Mouse (Mus musculus) CH12F3 (cell line): ENCODE data around the gene Rnf166.

Experiments
- in situ Hi-C: fragments of 300-500 bp; cut with MboI; formaldehyde crosslinking; loops from 2 replicates; pipeline ENCODE4 v1.14.3; 2020; ENCODE audit warnings: low sequenced_read_pairs

The Rnf166 gene

DNA sequence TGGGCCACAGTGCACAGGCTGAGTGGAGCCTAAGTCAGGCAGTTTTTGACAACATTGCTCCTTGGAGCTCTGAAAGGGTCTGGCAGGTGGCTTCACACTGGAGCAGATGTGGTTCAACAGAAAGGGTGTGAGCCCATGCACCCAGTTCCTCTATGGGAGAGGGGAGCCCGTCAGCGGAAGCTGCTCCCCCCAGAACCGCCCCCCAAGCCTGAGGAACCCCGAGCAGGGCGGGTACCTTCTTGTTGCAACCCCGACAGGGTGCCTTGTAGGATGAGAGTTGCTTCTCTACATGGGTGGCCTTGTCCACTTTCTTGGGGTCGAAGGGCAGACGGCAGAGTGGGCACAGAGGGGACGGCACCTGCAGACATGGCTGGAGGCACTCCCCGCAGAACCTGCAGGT is 5.9 kb downstream of the Rnf166 start:
- in situ Hi-C loops: no loop called here

DNA sequence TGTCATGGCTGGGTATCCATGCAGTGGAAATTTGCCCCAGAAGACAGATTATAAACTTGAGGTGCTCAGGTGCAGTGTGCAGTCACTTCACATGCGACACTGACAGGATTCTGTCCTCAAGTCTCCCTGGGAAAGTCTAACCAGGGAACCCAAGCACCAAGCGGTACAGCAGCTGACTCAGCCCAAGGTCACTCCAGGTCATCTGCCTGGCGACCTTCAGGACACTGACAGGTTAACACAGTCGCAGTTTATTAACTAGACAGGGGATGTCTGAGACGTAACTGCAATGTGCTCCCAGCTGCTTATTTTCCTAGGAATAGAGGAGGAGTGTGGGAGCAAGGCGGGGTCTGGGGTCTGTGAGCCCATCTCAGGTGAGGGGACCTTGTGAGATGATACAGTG is 6.5 kb downstream of the Rnf166 start:
- in situ Hi-C loops: no loop called here

DNA sequence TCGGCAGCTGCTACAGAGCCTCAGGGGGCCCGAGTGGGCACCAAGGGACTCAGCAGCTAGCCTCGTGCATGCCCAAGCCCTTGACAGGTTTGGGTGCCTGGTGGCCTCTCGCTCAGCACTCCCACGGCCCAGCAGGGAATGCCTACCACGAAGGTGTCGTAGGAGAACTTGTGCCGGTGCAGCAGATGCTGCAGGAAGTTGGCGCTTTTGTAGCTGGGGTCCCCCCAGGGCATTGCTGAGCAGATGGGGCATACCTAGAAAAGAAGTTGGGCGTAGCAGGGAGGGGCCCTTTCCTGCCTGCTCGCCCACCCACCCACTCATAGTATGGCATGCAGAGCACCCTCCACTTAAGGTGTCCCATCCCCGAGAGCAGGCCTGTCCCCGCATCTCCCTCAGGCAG is 8.0 kb downstream of the Rnf166 start:
- in situ Hi-C loops: no loop called here

DNA sequence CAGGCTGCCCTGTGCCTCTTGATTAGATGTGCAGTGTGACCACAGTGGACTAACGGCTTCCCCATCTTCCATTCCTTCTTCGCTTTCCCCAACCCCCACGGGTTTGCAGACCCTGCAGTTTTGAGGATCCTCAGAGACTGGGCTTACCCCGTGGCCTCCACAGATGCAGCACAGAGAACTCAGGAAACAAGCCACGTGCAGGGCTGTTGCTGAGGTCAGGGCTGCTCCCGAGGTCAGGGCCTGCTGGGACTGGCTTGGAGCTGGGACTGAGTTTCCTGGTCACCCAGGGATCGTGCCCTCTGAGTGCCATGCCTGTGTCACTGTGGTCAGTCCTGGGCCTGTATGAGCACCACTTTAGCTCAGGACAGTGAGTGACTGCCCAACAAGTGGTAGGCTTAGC is 10.9 kb downstream of the Rnf166 start:
- in situ Hi-C loops: no loop called here

DNA sequence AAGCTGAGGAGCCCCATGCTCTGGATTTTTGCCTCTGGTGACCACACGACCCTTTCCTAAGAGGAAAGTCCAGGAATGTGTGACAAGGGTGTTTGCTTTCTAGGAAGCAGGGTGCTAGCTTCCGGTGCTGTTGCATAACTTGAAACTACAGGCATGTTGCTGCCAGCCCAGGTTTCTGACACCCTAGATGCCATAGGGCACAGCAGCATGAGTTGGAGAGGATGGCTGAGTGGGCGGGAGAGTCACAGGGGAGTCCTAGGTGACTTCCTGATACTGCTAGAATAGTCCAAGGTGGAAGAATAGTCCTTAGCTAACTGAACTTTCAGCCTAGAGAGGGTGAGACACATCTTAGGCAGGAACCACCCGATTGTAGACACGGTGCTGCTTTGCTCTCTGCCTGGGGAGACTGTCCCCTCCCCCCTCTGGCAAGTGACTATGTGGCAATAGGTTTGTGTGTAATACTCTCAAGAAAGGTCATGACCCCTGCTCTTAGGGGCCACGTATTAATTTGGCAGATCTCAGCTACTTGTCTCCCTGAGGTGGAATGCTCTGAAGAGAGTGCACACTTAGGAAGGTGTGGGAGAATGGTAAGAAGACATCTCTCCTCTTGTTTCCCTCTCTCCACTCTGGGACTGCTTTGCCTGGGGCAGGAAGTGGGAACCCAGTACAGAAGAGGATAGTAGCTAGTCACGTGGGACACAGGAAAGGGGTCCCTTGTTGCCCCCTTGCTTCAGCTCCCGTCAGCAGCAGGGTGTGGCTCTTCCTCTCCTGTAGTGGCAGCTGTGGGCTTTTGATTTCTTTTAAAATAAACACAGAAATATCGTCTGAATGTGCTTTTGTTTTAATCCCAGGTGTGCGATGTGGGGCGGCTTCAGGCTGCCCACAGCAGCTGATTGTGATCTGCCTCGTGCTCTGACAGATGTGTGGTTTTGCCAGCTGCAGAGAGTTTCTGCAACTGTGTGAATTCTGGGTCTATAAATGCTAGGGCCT is 11.9 kb downstream of the Rnf166 start:
- in situ Hi-C loops: no loop called here

DNA sequence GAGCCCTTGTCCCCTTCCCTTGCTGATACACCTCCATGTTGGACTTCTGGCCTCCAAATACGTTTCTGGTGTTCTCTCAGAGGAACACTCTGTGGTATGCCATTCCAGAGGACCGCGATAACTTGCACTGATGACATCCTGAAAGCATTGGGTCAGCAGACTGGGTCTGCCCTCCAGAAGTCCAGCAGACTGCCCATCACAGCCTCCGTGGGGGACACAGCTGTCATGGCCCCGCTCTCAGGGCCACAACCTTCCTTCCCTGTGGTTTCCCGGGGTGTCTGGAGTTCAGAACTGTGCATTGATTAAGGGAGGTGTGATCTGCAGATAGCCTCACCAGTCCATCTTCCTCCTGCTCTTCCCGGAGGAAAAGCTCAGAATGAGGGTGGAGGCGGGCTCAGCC is 13.4 kb downstream of the Rnf166 start:
- in situ Hi-C loops: no loop called here

DNA sequence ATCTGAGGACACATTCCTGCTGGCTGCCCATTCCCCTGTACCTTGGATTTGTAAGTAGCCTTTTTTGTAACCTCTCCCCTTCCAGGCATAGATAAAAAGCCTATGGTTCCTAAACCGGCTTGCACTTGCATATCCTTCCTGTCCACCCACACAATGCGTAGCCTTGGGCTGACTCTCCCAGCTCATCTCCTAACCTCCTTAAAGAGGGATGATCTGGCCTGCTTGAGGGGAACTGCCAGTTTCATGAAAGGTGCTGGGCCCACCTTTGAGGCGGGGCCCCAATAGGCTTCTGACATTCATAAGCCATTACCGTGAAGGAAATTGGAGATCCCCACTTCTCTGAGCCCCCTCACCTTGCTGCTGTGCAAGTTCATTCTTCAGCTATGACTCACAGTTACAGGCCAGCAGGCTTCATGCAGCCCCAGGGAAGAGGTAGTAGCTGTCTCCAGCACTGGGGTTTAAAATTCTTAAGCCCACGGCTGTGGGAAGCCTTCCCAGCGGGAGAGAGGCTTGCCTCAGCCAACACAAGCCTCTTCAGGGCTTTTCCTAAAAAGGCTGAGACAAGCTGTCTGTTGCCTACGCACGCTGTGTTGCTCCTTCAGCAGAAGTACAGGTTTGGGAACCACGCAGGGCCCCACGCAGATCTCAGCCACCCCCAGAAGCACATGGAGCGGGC is 14.3 kb downstream of the Rnf166 start:
- in situ Hi-C loops: no loop called here

DNA sequence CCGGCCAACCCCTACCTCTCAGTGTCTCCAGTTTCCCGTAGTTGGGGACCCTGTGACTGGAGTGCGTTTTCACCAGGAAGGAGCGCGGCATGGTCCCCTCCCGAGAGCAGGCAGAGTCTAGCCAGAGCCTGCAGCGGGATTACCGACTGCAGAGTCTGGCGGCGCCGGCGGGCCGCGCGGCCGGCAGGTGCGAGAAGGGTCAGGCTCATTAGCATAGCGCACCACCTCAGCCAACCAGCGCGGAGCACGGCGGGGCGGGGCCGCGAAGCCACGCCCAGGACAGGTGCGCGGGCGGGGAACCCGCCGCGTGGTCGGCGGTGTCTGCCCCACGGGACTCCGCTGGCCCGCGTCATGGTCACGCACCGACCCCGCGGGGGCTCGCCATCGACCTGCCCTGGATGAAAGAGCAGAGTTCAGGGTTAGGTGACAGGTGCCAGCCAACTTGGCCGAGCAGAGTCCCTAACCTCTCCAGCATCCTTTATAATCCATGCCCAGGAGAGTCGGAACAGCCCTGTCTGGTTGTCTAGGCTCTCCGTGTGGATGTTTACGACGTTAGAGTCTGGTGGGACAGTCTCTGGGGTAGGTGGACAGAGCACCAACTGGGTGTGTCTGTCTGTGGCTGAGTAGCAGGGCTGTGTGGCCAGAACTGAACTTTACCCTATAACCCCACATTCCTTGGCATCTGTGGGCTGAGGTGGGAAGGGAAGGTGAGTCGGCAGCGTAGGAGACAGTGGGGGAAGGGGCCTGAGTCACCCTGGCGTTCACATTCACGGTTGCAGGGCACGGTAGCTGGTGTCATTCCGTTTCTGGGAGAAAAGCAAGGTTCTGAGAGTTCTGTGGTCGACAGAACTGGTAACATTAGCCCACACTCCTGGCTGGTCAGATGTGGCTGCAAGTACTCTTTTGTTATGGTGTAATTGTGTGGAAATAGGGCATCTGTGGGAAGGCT is 15.1 kb downstream of the Rnf166 start, which contains the start of gene Snai3:
Snai3 (minus strand) TSS at position 210 of the 949 bp plus-strand sequence.
- in situ Hi-C loops: no loop called here

DNA sequence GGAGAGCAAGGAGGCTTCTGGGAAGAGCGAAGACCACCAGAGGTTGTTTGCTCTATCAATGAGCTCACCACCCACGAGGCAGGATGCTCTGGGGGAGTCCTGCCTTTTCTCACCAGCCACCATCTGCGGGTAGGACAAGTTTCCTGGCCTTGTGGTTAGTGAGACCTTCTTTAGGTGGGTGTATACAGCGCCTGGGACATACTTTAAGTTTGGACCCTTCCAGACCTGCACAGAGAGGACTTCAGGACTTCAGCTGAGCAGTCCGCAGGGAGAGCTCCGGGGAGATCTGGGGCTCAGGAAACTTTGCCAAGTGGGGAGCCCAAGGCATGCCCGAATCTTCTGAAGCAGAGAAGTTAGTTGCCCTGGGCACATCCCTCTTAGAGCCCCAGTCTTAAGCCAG is 15.9 kb downstream of the Rnf166 start:
- in situ Hi-C loops: no loop called here

DNA sequence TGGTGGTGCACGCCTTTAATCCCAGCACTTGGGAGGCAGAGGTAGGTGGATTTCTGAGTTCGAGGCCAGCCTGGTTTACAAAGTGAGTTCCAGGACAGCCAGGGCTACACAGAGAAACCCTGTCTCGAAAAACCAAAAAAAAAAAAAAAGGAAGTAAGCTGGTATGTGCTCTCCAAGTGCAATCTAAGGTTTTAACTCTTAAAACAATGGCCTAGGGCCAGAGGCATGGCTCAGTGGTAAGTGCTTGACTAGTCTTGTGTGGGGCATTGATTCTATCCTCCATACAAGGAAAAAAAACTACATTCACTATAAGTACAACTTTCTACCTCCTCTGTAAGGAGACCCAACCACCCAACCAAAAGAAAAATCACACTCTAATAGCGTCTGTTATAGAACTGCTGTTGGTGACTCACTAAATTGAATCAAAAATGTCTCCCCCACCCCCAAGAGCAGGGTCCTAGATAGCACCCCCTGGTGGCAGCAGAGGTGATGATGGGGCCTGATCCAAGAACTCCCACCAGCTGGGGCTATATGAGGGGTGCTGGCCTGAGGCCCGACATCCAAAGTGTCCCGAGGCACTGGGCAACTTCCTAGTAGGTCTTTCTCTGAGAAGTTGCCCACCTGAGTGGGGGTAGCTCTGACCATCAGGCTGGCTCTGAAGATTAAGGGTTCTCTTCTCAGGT is 16.5 kb downstream of the Rnf166 start:
- in situ Hi-C loops: no loop called here

DNA sequence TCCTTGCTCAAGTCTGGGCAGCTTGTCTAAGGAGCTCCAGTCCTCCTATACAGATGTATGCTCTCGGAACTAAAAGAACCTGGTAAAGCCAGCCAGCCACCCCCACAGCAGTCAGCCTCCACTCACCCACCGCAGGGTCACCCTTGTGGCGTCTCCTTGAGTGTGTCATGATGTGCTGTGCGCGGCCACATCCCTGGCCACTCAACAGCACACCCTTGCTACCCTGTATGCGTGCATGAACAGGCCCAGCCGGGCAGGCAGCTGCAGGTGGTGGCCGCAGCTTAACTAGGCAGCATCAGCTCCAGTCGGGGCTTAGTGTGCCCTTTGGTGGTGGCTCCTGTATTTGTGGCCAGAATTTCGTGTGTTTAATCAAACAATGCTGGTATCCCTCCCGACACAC is 18.7 kb downstream of the Rnf166 start:
- in situ Hi-C loops: no loop called here

DNA sequence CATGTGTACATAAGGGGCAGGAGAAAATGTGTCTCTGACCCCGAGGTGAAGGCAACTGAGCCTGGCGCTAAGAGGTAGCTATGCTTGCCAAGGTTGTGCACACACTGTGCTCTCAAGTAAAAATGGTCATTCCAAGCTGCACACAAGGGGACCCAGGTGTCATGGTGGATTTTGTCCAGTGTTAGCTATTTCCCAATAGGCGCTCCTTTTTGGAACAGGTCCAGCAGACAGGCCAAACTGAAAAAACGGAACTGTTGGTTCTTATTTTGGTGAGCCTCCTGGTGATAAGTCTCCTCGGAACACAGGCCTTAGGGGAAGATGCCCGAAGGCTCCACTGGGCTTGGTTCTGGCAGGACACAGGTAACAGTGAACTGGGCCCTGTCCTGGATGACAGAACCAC is 21.5 kb downstream of the Rnf166 start:
- in situ Hi-C loops: no loop called here

DNA sequence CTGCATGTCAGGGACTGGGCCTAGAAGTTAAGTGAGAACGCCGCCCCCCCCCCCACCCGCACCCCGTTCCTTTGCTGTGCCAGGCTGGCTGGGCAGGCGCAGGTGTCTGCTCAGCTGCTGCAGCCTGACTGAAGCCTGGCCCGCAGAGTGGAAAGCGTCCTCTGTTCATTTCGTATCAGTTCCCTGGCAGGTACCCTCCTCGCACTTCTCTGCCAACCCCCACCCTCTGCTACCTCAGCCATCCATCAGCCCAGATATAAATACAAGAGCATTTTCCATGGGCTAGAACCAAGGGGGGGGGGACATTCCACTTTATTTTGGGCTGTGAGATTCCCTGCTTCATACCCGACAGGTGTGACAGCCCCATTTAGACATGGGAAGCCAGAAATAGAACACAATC is 23.7 kb downstream of the Rnf166 start:
- in situ Hi-C loops: no loop called here

DNA sequence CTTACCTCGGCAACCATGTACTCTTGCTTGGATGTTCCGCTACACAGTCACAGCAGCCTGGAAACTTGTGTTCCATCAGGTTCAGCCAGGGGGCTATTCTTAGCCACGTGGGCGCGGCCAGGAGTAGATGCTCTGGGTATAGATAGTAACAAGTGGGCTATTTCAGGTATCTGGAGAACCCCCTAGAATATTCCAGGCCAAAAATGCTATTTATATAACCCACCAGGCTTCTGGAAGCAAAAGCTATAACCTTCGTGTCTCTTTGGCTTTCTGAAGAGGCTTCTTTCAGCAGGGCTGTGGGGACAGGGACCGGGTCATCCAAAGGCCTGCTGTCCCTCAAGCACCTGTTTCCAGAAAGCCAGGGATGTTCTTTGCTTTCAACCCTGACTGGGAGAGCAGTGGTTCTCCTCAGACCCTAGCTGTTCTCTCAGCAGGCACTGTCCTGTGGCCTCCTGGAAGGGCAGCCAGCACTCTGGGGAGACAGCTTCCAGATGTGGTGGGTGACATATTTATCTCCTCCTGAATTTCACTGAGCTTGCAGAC is 24.6 kb downstream of the Rnf166 start:
- in situ Hi-C loops: no loop called here

DNA sequence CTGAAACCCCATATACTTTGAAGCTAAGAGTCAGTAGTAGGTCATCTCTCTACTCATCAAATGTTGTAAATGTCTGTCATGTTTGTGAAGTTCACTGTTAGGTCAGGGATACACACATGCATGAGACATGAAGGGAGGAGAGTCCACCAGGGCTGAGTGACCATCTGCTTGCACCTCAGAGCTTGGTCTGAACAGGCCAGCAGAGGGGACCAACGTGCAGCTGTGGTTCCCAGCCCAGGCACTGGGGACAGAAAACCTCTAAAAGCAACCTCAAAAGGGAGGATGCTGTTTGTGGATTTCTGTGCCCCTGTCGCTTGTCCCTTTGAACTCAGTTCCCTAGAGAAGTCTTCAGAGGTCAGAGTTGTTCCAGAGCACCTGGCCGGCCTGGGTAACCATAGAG is 30.7 kb downstream of the Rnf166 start:
- in situ Hi-C loops: no loop called here

DNA sequence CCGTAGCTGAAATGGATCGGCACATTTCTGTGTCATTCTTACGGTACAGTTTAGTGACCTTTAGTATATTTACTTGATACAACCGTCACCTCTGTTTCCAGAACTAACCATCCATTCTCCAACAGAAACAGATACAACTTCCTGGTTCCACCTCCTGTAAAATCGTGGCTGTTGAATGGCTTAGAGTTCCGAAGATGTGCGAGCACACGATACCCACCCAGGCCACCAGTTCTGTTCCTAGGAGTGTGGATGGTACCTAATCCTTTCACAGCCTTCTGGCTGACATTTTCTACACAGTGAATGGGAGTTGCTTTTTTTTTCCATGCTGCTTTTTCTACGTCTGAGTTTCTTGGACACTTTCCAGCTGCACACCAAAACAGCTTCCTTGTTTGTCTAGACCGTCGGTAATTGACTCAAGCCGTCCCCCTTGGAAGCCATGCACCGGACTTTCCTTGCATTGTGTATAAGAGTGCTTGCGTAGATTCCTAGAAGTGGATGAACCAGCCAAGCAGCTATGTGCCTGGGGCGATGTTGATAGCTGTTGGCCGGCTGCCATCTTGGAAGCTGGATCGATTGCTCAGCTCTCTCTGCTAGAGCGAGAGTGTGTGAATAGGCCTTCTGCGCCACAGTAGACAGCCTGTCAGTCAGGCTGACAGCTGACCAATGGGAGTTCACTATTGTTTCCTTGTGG is 31.7 kb downstream of the Rnf166 start:
- in situ Hi-C loops: no loop called here

DNA sequence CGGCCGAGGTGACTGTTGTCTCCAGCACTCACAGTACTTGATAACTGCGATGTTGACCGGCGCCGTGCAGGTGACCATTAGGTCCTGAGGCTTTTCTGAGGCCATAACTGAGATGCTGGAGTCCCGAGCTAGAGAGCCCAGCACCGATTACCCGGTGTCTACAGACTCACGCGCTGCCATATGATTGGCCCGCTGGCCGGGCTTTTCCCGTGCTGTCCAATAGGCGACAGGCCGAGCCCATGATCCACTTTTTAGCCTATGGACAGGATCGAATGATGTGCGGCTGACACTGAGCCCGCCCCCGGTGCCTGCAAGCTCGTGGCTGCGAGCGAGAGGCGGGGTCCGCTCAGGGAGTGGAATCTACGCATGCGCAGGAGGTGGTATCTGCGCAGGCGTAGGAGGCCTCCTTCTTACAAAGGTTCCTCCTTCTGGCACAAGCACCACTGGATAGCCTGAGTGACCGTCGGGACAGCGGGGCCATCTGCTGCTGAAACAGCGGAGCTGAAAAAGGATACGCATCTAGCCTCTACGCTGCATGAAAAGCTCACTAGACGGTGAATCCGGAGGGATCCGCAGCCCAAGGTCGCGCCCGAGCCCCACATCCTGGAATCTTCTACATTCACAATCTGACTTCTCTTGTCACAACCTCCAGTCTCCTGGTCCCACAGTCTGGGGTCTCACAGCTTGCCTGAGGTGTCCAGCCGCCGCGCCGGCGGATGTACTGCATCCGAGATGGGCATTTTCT is 32.4 kb downstream of the Rnf166 start, which contains the start of gene Mvd:
Mvd (minus strand) TSS at position 161 of the 745 bp plus-strand sequence.
- in situ Hi-C loops: no loop called here

DNA sequence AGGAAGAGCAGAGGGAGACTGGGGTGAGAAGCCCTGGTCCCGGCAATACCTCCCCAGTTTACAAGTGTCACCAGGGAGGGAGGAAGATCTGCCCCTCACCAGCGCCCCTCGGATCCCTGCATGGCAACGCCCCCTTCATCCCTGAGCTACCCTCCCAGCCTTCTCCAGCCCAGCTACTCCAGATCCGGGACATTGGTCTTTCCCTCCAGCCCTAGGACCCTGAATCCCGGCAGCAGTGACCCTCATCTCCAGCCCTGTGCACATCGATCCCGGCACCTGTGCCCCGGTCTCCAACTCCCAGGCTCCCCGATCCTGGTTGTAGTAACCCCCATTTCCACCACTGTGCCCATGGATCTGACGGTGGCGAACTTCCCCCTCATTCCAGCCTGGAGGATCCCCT is 33.1 kb downstream of the Rnf166 start:
- in situ Hi-C loops: no loop called here

DNA sequence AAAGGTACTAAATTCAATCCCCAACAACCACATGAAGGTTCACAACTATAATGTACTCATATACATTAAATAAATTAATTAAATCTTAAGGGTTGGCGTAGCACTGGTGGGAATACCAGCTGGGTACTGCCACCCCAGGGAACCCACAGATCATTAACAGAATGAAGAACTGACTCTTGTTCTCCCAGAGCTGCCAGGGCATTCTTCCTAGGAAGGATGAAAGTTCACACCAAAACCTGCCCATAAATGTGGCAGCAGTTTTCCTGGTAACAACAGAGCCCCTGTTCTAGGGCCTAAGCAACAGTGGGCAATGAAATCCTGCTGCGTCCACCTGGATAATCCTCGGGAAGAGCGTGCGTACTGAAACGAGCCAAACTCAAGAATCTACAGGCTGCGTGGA is 33.5 kb downstream of the Rnf166 start:
- in situ Hi-C loops: no loop called here
